10 mouse cellular contexts compared by ENCODE assay signal in genomic region chr11:72535519-72535918, GRCm38 (mm10). TPM values are rescaled to one million over a fixed set of nuclear protein-coding genes. Genes with fewer than 3 reads are reported as not detected.
A peak's percentile ranks its signal among the peaks of the same experiment; 100 is the strongest.
DNase-seq lines count a peak whose midpoint lies in the region; ATAC-seq and TF ChIP-seq lines count a peak whose summit lies in the region.
"Had no signal": no experiment of that assay in that cellular context is flagged by ENCODE, and none has a peak within 500 bp of the region (broad histone marks: within the 10 kb centered on the region; RNA-seq: fewer than 3 reads in every experiment).

No protein-coding gene starts in this region.

- DNase-seq in forebrain, postnatal 0 days, result no peak
- DNase-seq in forebrain, embryonic 11.5 days (ENCODE audit: low spot score), result no peak
- DNase-seq in lung, embryonic 14.5 days, result peak; percentile 26
- DNase-seq in lung, postnatal 10 days, result no peak
- DNase-seq in embryonic facial prominence, embryonic 11.5 days (ENCODE audit: low spot score), result peak; percentile 24
- DNase-seq in thymus, postnatal 10 days (ENCODE audit: low spot score in 2 of 2), result peak; percentile 12 to 51
- no peak for DNase-seq in layer of hippocampus, postnatal 36 days
- DNase-seq in adrenal gland, postnatal 10 days, result no peak

- ATAC-seq in forebrain, postnatal 0 days, result no peak
- ATAC-seq in forebrain, embryonic 11.5 days (replicated peaks; ENCODE audit: low FRiP score), result no peak
- no peak for ATAC-seq in lung, embryonic 14.5 days (ENCODE audit: insufficient read depth)
- ATAC-seq in embryonic facial prominence, embryonic 11.5 days (replicated peaks; ENCODE audit: insufficient number of reproducible peaks, low FRiP score, low TSS enrichment, low read depth), result no peak
- ATAC-seq: intestine, embryonic 16.5 days had no signal

- H3K4me3 ChIP-seq in forebrain, postnatal 0 days (ENCODE audit: low read depth, low read length), result no peak overlapping the region
- no peak overlapping the region for H3K4me3 ChIP-seq in forebrain, embryonic 11.5 days (ENCODE audit: low read depth, low read length)
- H3K4me3 ChIP-seq in lung, embryonic 14.5 days (ENCODE audit: low read depth, low read length), result no peak overlapping the region
- no peak overlapping the region for H3K4me3 ChIP-seq in embryonic facial prominence, embryonic 11.5 days (ENCODE audit: low read depth, low read length)
- H3K4me3 ChIP-seq: liver, embryonic 15.5 days had no signal

- no peak overlapping the region for H3K9ac ChIP-seq in forebrain, postnatal 0 days
- no peak overlapping the region for H3K9ac ChIP-seq in forebrain, embryonic 11.5 days (ENCODE audit: low read length)
- H3K9ac ChIP-seq in lung, embryonic 14.5 days, result no peak overlapping the region
- no peak overlapping the region for H3K9ac ChIP-seq in embryonic facial prominence, embryonic 11.5 days (replicated peaks; ENCODE audit: low read length)
- H3K9ac ChIP-seq: liver, embryonic 15.5 days had no signal

- no peaks in the 10 kb centered on the region for H3K4me1 ChIP-seq in forebrain, postnatal 0 days (ENCODE audit: insufficient read depth)
- no peaks in the 10 kb centered on the region for H3K4me1 ChIP-seq in forebrain, embryonic 11.5 days (replicated peaks; ENCODE audit: control insufficient read depth, insufficient read depth, low read length)
- no peaks in the 10 kb centered on the region for H3K4me1 ChIP-seq in lung, embryonic 14.5 days (ENCODE audit: insufficient read depth)
- H3K4me1 ChIP-seq in embryonic facial prominence, embryonic 11.5 days (ENCODE audit: control insufficient read depth, insufficient read depth, low read length), result no peaks in the 10 kb centered on the region

- H3K4me2 ChIP-seq in forebrain, postnatal 0 days (ENCODE audit: low read depth), result no peak overlapping the region
- H3K4me2 ChIP-seq in forebrain, embryonic 11.5 days (ENCODE audit: low read depth, low read length, severe bottlenecking), result no peak overlapping the region
- H3K4me2 ChIP-seq in lung, embryonic 14.5 days, result no peak overlapping the region
- no peak overlapping the region for H3K4me2 ChIP-seq in embryonic facial prominence, embryonic 11.5 days (ENCODE audit: low read depth, low read length)
- H3K4me2 ChIP-seq: liver, embryonic 15.5 days had no signal

- WGBS in forebrain, postnatal 0 days, result 81% methylated on average over 3 of the region's 3 CpGs
- 73% methylated on average over 3 of the region's 3 CpGs for WGBS in forebrain, embryonic 11.5 days
- 81% methylated on average over 3 of the region's 3 CpGs for WGBS in lung, embryonic 14.5 days
- 72% methylated on average over 3 of the region's 3 CpGs for WGBS in embryonic facial prominence, embryonic 11.5 days

- no peaks in the 10 kb centered on the region for H3K27me3 ChIP-seq in forebrain, postnatal 0 days (ENCODE audit: insufficient read depth, low read length)
- no peaks in the 10 kb centered on the region for H3K27me3 ChIP-seq in forebrain, embryonic 11.5 days (ENCODE audit: control insufficient read depth, insufficient read depth, low read length)
- H3K27me3 ChIP-seq in lung, embryonic 14.5 days (ENCODE audit: insufficient read depth, low read length), result no peaks in the 10 kb centered on the region
- no peaks in the 10 kb centered on the region for H3K27me3 ChIP-seq in embryonic facial prominence, embryonic 11.5 days (ENCODE audit: control insufficient read depth, insufficient read depth, low read length)
- H3K27me3 ChIP-seq: liver, embryonic 15.5 days had no signal

- no peak overlapping the region for H3K27ac ChIP-seq in forebrain, postnatal 0 days (ENCODE audit: low read depth, low read length)
- H3K27ac ChIP-seq in forebrain, embryonic 11.5 days (ENCODE audit: low read depth, low read length), result no peak overlapping the region
- no peak overlapping the region for H3K27ac ChIP-seq in lung, embryonic 14.5 days (ENCODE audit: low read depth)
- H3K27ac ChIP-seq in embryonic facial prominence, embryonic 11.5 days (replicated peaks; ENCODE audit: low read depth, low read length), result no peak overlapping the region
- H3K27ac ChIP-seq: liver, embryonic 15.5 days had no signal

- no peaks in the 10 kb centered on the region for H3K9me3 ChIP-seq in forebrain, postnatal 0 days (ENCODE audit: low read length)
- H3K9me3 ChIP-seq in forebrain, embryonic 11.5 days (ENCODE audit: control insufficient read depth, low read length), result 0 out of 2 replicates have a peak, but pooled peaks cover 2% of the 10 kb centered on the region
- H3K9me3 ChIP-seq in lung, embryonic 14.5 days (ENCODE audit: low read depth, low read length), result no peaks in the 10 kb centered on the region
- peaks cover 3% of the 10 kb centered on the region; the same call in 1 of the 2 replicates for H3K9me3 ChIP-seq in embryonic facial prominence, embryonic 11.5 days (replicated peaks; ENCODE audit: control insufficient read depth, low read length)
- H3K9me3 ChIP-seq: liver, embryonic 15.5 days had no signal

- no peaks in the 10 kb centered on the region for H3K36me3 ChIP-seq in forebrain, postnatal 0 days (ENCODE audit: insufficient read depth)
- H3K36me3 ChIP-seq in forebrain, embryonic 11.5 days (ENCODE audit: control insufficient read depth, insufficient read depth, low read length), result no peaks in the 10 kb centered on the region
- no peaks in the 10 kb centered on the region for H3K36me3 ChIP-seq in lung, embryonic 14.5 days (ENCODE audit: insufficient read depth)
- no peaks in the 10 kb centered on the region for H3K36me3 ChIP-seq in embryonic facial prominence, embryonic 11.5 days (replicated peaks; ENCODE audit: control insufficient read depth, insufficient read depth, low read depth, low read length)
- H3K36me3 ChIP-seq: liver, embryonic 15.5 days had no signal

- TF ChIP-seq CTCF in forebrain, postnatal 0 days (IDR thresholded peaks at IDR 0.05; ENCODE audit: low read depth), result peak; percentile 54
- TF ChIP-seq CTCF in lung, embryonic 14.5 days (IDR thresholded peaks at IDR 0.05; ENCODE audit: low read depth), result peak; percentile 59

RNA-seq across cellular contexts. Expression of gene Spns3, which starts 14.8 kb away (rescaled TPM):
- 0.15 TPM in 1 of 2 replicates, not detected in the other for total RNA-seq in forebrain, postnatal 0 days (2014; rRNA removed)
- 0.06 and 0.07 TPM in 2 replicates for polyA plus RNA-seq in forebrain, postnatal 0 days (2015; fragmentation: Nextera tagmentation; extraction: Ambion mirVana)
- not detected in 2 replicates for polyA plus RNA-seq in forebrain, embryonic 11.5 days (2014; fragmentation: Nextera tagmentation; extraction: Ambion mirVana)
- polyA plus RNA-seq in lung, embryonic 14.5 days (2014; fragmentation: Nextera tagmentation; extraction: Ambion mirVana), result 0.09 TPM in 1 of 2 replicates, not detected in the other
- not detected in 2 replicates for polyA plus RNA-seq in embryonic facial prominence, embryonic 11.5 days (2014; fragmentation: Nextera tagmentation; extraction: Ambion mirVana)
- under 1 TPM; 0.25 to 0.30 TPM for total RNA-seq in layer of hippocampus, postnatal 36 days (2021)
- total RNA-seq in adrenal gland, postnatal 10 days (2021), result under 1 TPM; 0.21 to 0.55 TPM

RNA-seq across cellular contexts. Expression of gene Spns2, which starts 45.8 kb away (rescaled TPM):
- total RNA-seq in forebrain, postnatal 0 days (2014; rRNA removed), result 38.8 and 40.1 TPM in 2 replicates
- 6.5 and 6.7 TPM in 2 replicates for polyA plus RNA-seq in forebrain, postnatal 0 days (2015; fragmentation: Nextera tagmentation; extraction: Ambion mirVana)
- 4.0 and 4.8 TPM in 2 replicates for polyA plus RNA-seq in forebrain, embryonic 11.5 days (2014; fragmentation: Nextera tagmentation; extraction: Ambion mirVana)
- 7.5 and 8.5 TPM in 2 replicates for polyA plus RNA-seq in lung, embryonic 14.5 days (2014; fragmentation: Nextera tagmentation; extraction: Ambion mirVana)
- polyA plus RNA-seq in embryonic facial prominence, embryonic 11.5 days (2014; fragmentation: Nextera tagmentation; extraction: Ambion mirVana), result 3.0 and 3.2 TPM in 2 replicates
- 100 to 1,000 TPM in 1 of 2 experiments, 10 to 100 TPM in 1; 91.4 to 129 TPM for total RNA-seq in layer of hippocampus, postnatal 36 days (2021)
- total RNA-seq in adrenal gland, postnatal 10 days (2021), result 10 to 100 TPM; 11.6 to 11.7 TPM

Comparison
In these comparisons a context has a peak if more than half of its experiments do, and no peak if none do; other contexts are left out.
1. DNase-seq: peak in lung, embryonic 14.5 days (single experiment), embryonic facial prominence, embryonic 11.5 days (single experiment) and thymus, postnatal 10 days (2 of 2); none in forebrain, postnatal 0 days (single experiment), forebrain, embryonic 11.5 days (single experiment), lung, postnatal 10 days (single experiment), layer of hippocampus, postnatal 36 days (0 of 2) and adrenal gland, postnatal 10 days (single experiment).